Mouse (Mus musculus) small intestine, adult 2 months (tissue): ENCODE data around the gene Prnp.

ENCODE experiments used
- CTCF ChIP-seq: fragments of 200-500 bp; IDR thresholded peaks from 2 replicates; pipeline ENCODE4 v1.5.1; 2012; ENCODE audit warnings: low read depth, mild to moderate bottlenecking, control low read depth, inconsistent platforms, low read length, moderate library complexity, mixed read lengths; ENCODE audit not compliant: insufficient replicate concordance, insufficient read length; ENCODE audit errors: extremely low read depth
- POLR2A ChIP-seq: fragments of 200-500 bp; IDR thresholded peaks from 2 replicates; pipeline ENCODE4 v1.6.1; 2012; ENCODE audit warnings: low read depth, mild to moderate bottlenecking, control low read depth, inconsistent platforms, low read length, moderate library complexity

- TF ChIP-seq POLR2A (no peak), CTCF (no peak)
Measured at GRCm38 (mm10) chr2:131876551-131877265, 33.0 kb upstream of the Prnp start.
